Mouse (Mus musculus): Measurements from ENCODE around the gene C1d.
"Not testable (repeated sequence)": the region's sequence is repeated elsewhere in the genome, so short reads cannot be mapped to it uniquely, and the experiment has no call there.

Gene C1d

DNA sequence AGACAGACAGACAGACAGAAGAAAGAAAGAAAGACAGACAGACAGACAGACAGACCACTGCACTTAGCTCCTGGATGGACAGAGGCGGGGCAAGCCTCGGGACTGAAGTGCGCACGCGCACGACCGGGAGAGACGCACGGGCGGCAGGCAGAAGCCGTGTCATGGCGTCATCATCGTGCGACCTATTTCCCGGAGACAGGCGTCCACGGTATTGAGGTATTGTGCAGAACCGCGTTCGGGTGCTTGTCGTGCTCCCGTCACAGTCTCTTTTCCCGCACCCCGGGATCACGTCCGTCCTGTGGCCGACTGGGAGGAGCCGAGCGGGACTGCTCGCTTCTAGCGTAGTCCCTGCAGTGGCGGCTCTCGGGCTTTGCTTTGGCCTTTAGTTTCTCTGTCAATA, at the start of gene C1d:
Gene C1d, plus strand, starts transcription at position 137 of the 400 bp plus-strand sequence.
- peak; percentile 91 to 92 for DNase-seq (ENCODE audit: low spot score in 2 of 2)

- peak; percentile 97 for DNase-seq (ENCODE audit: low spot score in 2 of 2)
Measured at GRCm38 (mm10) chr11:17211258-17212140, 45.9 kb upstream of the C1d start, which contains the start of gene Pno1. TSS of gene Pno1 (minus strand) at chr11:17211568.

GRCm38 (mm10) chr11:17212141-17212495, 45.3 kb upstream of the C1d start:
- no peak for DNase-seq (ENCODE audit: low spot score in 2 of 2)

- no peak for DNase-seq (ENCODE audit: low spot score in 2 of 2)
Measured at GRCm38 (mm10) chr11:17212903-17213509, 44.4 kb upstream of the C1d start.

GRCm38 (mm10) chr11:17215475-17215874, 41.9 kb upstream of the C1d start:
- no peak for DNase-seq (ENCODE audit: low spot score in 2 of 2)

DNA sequence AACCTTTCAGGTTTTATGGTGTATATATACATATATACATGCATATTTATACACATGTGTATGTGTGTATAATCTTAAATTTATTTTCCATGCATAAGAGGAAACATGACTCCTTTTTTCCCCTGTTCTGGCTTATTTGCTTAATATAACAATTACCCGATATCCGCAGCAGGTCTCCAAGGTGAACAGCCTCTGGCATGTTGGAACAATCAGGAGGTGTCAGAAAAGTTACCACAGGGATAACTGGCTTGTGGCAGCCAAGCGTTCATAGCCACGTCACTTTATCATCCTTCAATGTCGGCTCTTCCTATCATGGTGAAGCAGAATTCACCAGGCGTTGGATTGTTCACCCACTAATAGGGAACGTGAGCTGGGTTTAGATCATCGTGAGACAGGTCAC, 36.3 kb upstream of the C1d start:
- DNase-seq (ENCODE audit: low spot score in 2 of 2), result no peak

DNA sequence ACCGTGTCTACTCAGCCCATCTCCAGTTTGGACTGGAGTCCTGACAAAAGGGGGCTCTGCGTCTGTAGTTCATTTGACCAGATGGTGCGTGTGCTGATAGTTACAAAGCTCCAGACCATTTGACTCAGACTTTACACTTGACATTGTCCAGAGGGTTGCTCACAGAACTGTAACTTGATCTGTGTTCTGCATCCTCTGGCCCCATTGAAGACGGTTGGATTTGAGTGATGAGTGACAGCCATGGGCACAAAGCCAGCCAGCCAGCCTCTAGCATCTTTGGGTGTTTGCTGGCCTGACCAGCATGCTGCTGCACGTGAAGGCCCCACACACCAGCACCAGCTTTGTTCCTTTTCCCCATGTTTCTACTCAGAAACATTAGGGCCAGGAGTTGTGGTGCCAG, 24.6 kb upstream of the C1d start:
- no peak for DNase-seq (ENCODE audit: low spot score in 2 of 2)

DNA sequence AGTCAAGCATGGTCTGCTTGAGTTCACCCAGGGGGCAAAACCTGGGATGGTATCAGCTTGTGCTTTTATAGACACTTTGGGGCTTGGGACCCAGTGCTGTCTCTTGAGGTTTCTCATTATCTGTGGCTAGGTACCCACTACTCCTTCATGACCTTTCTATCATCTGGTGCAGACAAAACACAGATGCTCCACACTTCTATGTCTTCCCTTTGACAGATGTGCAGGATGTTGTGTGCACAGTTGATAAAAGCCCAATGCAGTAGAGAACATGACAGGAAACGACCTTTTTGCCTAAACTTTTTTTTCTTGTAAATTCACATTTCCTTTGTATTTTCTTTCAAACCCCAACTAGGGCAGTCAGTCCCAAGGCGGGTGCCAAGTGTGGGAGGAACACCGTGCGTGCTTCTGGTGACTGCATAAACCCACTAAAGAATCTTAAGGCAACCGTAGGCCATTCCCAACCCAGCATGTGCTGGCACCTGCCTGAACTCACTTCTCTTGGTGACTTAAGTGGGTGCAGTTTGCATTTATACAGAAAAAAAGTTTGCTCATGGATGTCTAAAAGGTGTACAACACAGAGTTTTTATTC, 20.8 kb upstream of the C1d start:
- DNase-seq (ENCODE audit: low spot score in 2 of 2), result no peak

DNA sequence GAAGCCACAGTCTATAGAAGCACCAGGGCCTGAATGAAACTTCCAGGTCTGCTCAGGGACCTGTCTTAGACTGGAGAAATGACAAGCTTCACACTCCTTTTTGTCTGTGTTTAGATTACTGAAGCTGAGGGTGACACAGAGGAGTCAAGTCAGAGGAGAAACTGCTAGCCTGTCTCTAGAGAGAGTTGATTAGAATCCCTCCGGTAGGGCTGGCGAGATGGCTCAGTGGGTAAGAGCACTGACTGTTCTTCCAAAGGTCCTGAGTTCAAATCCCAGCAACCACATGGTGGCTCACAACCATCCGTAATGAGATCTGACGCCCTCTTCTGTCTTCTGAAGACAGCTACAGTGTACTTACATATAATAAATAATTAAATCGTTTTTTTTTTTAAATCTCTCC, 18.8 kb upstream of the C1d start:
- DNase-seq (ENCODE audit: low spot score in 2 of 2), result not testable (repeated sequence)

DNA sequence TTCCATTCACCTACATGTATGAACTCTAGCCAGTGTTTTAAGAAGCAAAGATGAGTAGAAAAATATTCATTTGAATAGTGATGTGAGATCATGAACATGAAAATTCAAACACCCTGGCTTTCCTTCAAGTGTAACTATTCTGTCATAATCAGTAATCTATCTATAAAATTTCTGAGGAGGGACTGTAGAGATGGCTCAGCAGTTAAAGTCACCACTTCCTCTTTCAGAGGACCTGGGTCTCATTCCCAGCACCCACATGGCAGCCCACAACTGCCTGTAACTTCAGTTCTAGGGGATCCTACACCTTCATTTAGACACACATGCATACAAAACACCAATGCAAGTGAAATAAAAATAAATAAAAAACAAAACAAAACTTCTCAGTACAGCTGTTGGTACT, 8.7 kb upstream of the C1d start:
- DNase-seq (ENCODE audit: low spot score in 2 of 2), result no peak

DNA sequence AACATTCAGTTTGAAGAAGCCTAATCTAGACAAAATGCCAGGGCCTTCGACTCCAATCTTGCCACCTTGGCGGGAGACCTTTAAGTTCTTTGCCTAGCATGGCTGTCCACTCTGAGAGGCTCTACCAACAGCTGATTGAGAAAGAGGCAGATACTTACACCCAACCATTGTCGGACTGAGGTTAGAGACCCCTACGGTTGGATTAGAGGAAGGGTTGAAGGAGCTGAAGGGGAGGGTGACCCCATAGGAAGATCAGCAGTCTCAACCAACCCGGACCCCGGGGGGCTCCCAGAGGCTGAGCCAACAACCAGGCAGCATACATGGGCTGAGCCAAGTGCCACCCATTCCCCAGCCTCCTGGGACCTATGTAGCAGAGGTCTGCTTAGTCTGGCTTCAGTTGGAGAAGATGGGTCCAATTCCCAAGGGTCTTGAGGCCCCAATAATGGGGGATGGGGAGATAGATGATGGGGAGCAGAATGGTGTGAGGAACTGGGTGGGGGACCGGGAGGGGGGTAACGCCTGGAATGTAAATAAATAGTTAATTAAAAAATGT, 490 bp upstream of the C1d start:
- peak in 1 of 2 experiments; percentile 2 for DNase-seq (ENCODE audit: low spot score in 2 of 2)

DNA sequence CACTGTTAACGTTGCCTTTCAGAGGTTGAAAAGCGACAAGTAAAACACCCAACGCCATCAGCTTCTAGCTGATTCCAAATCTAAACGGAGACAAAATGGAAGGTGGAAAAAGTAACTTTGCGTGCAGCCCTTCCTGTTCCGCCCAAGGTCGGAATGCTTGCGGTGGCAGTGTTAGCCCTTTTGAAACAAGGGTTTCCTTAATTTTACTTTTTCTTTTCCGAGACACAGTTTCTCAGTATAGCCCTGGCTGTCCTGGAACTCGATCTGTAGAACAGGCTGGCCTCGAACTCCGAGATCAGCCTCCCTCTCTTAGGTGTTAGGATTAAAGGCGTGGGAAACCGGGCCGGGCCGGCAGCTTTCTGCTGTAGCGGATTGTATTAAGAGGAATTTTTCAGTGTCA, 482 bp downstream of the C1d start:
- DNase-seq (ENCODE audit: low spot score in 2 of 2), result no peak

GRCm38 (mm10) chr11:17267176-17267575, 9.8 kb downstream of the C1d start:
- no peak for DNase-seq (ENCODE audit: low spot score in 2 of 2)

DNA sequence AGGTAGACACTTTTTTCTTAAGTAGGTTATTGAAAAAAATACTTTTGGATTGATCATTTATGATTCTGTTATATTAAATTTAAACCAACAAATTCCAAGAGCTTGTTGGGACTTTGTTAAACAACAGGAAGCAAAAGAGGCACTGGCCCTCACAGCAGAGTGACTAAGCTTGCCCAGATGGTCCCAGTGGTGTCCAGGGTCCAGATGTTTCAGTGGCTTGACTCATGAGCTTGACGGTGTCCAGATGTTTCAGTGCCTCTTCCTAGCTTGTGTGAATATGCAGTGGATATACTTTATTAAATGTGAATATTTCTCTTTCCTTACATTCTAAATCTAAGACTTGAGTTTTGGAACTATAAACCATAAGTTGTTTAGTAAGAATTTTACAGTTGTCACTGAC, 11.4 kb downstream of the C1d start:
- peak; percentile 47 to 58 for DNase-seq (ENCODE audit: low spot score in 2 of 2)

GRCm38 (mm10) chr11:17279959-17280358, 22.6 kb downstream of the C1d start:
- DNase-seq (ENCODE audit: low spot score in 2 of 2), result no peak

- DNase-seq (ENCODE audit: low spot score in 2 of 2), result no peak
Measured at GRCm38 (mm10) chr11:17284055-17284454, 26.7 kb downstream of the C1d start.

GRCm38 (mm10) chr11:17288884-17289283, 31.5 kb downstream of the C1d start:
- no peak for DNase-seq (ENCODE audit: low spot score in 2 of 2)

DNA sequence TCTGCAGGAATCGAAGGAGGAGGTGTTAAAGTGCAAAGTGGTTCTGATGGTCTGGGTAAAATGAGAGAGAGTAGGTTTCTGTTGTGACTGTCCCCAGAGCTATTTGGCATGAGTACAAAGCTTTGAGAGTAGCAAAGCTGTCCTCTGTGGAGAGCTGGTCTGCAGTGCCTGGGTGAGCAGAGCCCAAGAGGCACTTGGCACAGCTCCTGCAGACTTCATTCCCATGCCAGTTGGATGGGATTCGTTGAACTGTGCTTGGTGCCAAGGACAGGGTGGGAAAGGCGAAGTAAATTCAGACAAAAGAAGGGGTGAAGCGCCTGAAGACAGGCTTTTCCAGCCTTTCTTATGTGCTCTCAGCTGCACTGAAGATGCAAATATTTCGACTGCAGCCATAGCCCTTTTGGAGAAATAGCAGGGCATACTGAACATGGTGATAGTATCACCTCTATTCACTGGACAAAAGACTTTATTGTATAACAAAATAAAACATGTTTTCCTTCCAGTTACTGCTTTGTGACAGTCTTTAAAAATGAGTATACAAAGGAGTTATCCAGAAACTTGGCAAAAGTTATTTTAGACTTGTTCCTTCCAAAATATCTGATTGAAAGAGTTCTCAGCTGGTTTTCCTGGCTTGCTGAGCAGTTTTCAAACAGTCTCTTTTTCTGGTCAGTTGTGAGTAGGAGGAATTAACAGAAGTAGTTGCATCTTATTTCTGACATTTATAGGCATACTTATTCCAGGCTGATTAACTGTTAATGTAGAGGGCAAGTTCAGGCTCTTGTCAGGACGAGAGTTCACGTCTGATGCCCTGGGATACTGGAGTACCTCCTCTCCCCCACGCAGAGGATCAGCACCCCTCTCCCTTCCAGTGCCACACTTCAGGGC, 48.9 kb downstream of the C1d start:
- DNase-seq (ENCODE audit: low spot score in 2 of 2), result peak; percentile 32 to 49

DNA sequence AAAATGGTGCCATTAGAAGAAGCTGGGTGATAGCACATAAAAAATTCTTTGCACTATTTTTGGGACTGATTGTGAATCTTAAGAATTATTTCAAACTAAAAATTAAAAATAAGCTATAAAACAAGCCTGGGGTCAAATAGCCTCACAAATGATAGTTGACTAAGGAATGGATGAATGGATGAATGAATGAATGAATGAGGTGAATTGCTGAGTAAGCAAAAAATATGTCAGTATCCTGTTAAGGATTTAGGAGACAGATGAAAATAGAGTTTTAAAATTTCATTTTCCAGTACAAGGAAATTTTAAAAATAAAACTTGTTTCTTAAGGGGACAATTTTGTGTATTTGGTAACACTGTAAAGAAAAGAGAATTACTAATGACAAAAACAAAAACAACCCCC, 50.1 kb downstream of the C1d start:
- no peak for DNase-seq (ENCODE audit: low spot score in 2 of 2)
